Mouse (Mus musculus): ENCODE measurements around the gene Ankmy1. TPM values are rescaled to one million over a fixed set of nuclear protein-coding genes. Genes with fewer than 3 reads are reported as not detected.

Gene Ankmy1
- polyA plus RNA-seq, 1 experiment from 2014 or later, result 1.2 TPM

DNA sequence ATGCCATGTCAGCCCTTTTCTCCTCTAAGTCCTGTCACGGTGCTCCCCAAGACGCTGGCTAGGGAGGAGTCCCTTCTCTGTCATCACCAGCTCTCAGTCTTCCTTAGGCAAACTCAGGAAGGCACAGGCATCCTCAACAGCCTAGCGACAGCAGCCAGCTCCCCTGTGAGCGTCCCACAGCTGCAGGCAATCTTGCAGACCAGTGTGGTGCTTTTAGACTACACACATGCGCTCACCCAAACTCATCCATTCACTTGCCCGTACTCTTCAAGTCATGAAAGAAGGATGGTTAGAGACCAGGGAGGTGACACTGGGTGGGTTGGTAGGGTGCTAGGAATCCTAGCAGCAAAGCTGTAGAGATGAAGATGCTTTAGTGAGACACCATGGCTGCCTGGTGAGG is 41.2 kb downstream of the Ankmy1 start:
- H3K9ac ChIP-seq, result no peak overlapping the region
- no peak overlapping the region for H3K4me2 ChIP-seq (replicated peaks)
- no peaks in the 10 kb centered on the region for H3K27me3 ChIP-seq (ENCODE audit: control insufficient read depth, insufficient read depth, low read length)
- H3K4me1 ChIP-seq (replicated peaks; ENCODE audit: control insufficient read depth, insufficient read depth, low read length), result 0 out of 2 replicates have a peak, but pooled peaks cover 6% of the 10 kb centered on the region
- H3K9me3 ChIP-seq (ENCODE audit: control insufficient read depth, low read length), result no peaks in the 10 kb centered on the region
- H3K36me3 ChIP-seq (replicated peaks; ENCODE audit: control insufficient read depth, insufficient read depth), result peaks cover 39% of the 10 kb centered on the region
- WGBS, result 74% methylated on average over 6 of the region's 6 CpGs
- no peak overlapping the region for H3K27ac ChIP-seq
- no peak for DNase-seq (ENCODE audit: low spot score)
- ATAC-seq (ENCODE audit: low FRiP score), result no peak
- H3K4me3 ChIP-seq (replicated peaks; ENCODE audit: low read length), result no peak overlapping the region

GRCm38 (mm10) chr1:92852450-92852849 is 50.3 kb downstream of the Ankmy1 start:
- ATAC-seq (ENCODE audit: low FRiP score), result no peak
- no peak overlapping the region for H3K4me3 ChIP-seq (replicated peaks; ENCODE audit: low read length)
- H3K36me3 ChIP-seq (replicated peaks; ENCODE audit: control insufficient read depth, insufficient read depth), result peaks cover 54% of the 10 kb centered on the region
- peaks cover 31% of the 10 kb centered on the region for H3K4me1 ChIP-seq (replicated peaks; ENCODE audit: control insufficient read depth, insufficient read depth, low read length)
- WGBS, result 82% methylated on average over 2 of the region's 2 CpGs
- no peaks in the 10 kb centered on the region for H3K27me3 ChIP-seq (ENCODE audit: control insufficient read depth, insufficient read depth, low read length)
- H3K27ac ChIP-seq, result no peak overlapping the region
- no peak for DNase-seq (ENCODE audit: low spot score)
- no peak overlapping the region for H3K9ac ChIP-seq
- H3K9me3 ChIP-seq (ENCODE audit: control insufficient read depth, low read length), result no peaks in the 10 kb centered on the region
- H3K4me2 ChIP-seq (replicated peaks), result no peak overlapping the region

DNA sequence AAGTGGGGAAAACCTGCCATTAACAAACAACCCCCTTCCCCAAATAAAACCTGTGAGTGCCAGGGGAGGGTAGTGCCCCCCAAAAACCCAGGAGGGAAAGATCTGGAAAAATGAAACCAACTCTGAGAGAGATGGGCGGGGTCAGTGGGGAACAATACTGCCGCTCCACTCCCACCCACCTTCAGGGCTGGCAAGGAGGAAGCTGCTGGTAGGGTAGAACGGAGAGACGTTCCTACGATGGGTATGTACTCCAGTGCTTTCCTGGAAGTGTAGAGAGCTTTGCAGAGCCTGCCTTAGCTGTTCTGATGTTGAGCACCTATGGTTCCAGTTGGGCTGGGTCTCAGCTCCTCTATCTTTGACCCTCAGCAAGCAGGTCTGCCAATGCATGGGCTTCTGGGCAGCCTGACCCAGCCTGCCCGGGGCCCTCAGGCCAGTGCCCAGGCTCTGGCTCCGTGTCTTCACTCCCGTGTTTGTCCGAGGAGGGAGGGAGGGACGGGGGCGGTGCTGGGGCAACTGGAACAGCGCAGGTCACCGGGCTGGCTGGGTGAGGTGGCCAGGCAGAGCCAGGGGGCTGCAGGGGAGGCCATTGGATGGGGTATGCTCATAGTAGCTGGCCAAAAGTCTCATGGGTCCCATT is 52.6 kb downstream of the Ankmy1 start:
- H3K4me3 ChIP-seq (replicated peaks; ENCODE audit: low read length), result peak overlapping the region; percentile 55
- 57% methylated on average over 13 of the region's 13 CpGs for WGBS
- no peaks in the 10 kb centered on the region for H3K27me3 ChIP-seq (ENCODE audit: control insufficient read depth, insufficient read depth, low read length)
- H3K9me3 ChIP-seq (ENCODE audit: control insufficient read depth, low read length), result no peaks in the 10 kb centered on the region
- H3K4me1 ChIP-seq (replicated peaks; ENCODE audit: control insufficient read depth, insufficient read depth, low read length), result peaks cover 38% of the 10 kb centered on the region
- H3K27ac ChIP-seq, result peak overlapping the region; percentile 93
- peak overlapping the region; percentile 87 for H3K4me2 ChIP-seq (replicated peaks)
- peaks cover 30% of the 10 kb centered on the region for H3K36me3 ChIP-seq (replicated peaks; ENCODE audit: control insufficient read depth, insufficient read depth)
- DNase-seq (ENCODE audit: low spot score), result no peak
- peak overlapping the region; percentile 82 for H3K9ac ChIP-seq
- ATAC-seq (ENCODE audit: low FRiP score), result no peak

DNA sequence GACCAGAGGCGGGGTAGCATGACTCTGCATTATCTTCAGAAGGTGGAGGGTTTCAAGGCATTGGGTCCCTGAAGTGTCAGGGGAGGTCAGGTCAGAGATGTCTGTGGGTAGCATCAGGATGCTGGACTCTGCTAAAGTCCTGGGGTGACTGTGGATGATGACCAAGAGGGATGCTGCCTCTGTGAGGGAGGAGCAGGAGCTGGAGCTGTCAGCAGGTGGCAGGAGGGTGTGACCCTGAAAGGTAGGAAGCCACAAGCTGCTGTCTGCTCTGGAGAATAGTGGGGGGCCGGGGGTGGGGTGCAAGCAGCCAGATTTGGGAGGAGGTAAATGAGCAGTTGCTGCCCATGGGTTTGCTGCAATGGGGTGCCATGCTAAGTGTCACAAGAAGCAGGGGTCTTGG is 53.2 kb downstream of the Ankmy1 start:
- 62% methylated on average over 2 of the region's 2 CpGs for WGBS
- H3K27me3 ChIP-seq (ENCODE audit: control insufficient read depth, insufficient read depth, low read length), result no peaks in the 10 kb centered on the region
- H3K9me3 ChIP-seq (ENCODE audit: control insufficient read depth, low read length), result no peaks in the 10 kb centered on the region
- H3K36me3 ChIP-seq (replicated peaks; ENCODE audit: control insufficient read depth, insufficient read depth), result peaks cover 24% of the 10 kb centered on the region
- peaks cover 38% of the 10 kb centered on the region for H3K4me1 ChIP-seq (replicated peaks; ENCODE audit: control insufficient read depth, insufficient read depth, low read length)
- H3K4me2 ChIP-seq (replicated peaks), result peak overlapping the region; percentile 87
- peak; percentile 64 for DNase-seq (ENCODE audit: low spot score)
- peak overlapping the region; percentile 93 for H3K27ac ChIP-seq
- H3K4me3 ChIP-seq (replicated peaks; ENCODE audit: low read length), result peak overlapping the region; percentile 55
- H3K9ac ChIP-seq, result peak overlapping the region; percentile 82
- no peak for ATAC-seq (ENCODE audit: low FRiP score)

- DNase-seq (ENCODE audit: low spot score), result peak; percentile 76
- peak overlapping the region; percentile 93 for H3K27ac ChIP-seq
- H3K4me1 ChIP-seq (replicated peaks; ENCODE audit: control insufficient read depth, insufficient read depth, low read length), result peaks cover 38% of the 10 kb centered on the region
- H3K27me3 ChIP-seq (ENCODE audit: control insufficient read depth, insufficient read depth, low read length), result no peaks in the 10 kb centered on the region
- no peaks in the 10 kb centered on the region for H3K9me3 ChIP-seq (ENCODE audit: control insufficient read depth, low read length)
- H3K36me3 ChIP-seq (replicated peaks; ENCODE audit: control insufficient read depth, insufficient read depth), result peaks cover 11% of the 10 kb centered on the region
- H3K4me2 ChIP-seq (replicated peaks), result peak overlapping the region; percentile 87
- 4% methylated on average over 41 of the region's 41 CpGs for WGBS
- peak overlapping the region; percentile 82 for H3K9ac ChIP-seq
- peak; percentile 88 for ATAC-seq (ENCODE audit: low FRiP score)
- peak overlapping the region; percentile 55 for H3K4me3 ChIP-seq (replicated peaks; ENCODE audit: low read length)
Measured at GRCm38 (mm10) chr1:92847873-92848839, 54.5 kb downstream of the Ankmy1 start.

- Histone ChIP-seq H3K36me3 (replicated peaks; ENCODE audit: control insufficient read depth, insufficient read depth) (peaks cover under 1% of the 10 kb centered on the region; the same call in 1 of the 2 replicates), H3K9me3 (ENCODE audit: control insufficient read depth, low read length) (no peaks in the 10 kb centered on the region), H3K4me1 (replicated peaks; ENCODE audit: control insufficient read depth, insufficient read depth, low read length) (peaks cover 32% of the 10 kb centered on the region), H3K4me2 (replicated peaks) (no peak overlapping the region), H3K4me3 (replicated peaks; ENCODE audit: low read length) (no peak overlapping the region), H3K9ac (no peak overlapping the region), H3K27me3 (ENCODE audit: control insufficient read depth, insufficient read depth, low read length) (no peaks in the 10 kb centered on the region), H3K27ac (no peak overlapping the region)
- no peak for ATAC-seq (ENCODE audit: low FRiP score)
- DNase-seq (ENCODE audit: low spot score), result no peak
- 79% methylated on average over 7 of the region's 7 CpGs for WGBS
Measured at GRCm38 (mm10) chr1:92845889-92846288, 56.8 kb downstream of the Ankmy1 start.

- Histone ChIP-seq H3K9me3 (ENCODE audit: control insufficient read depth, low read length) (no peaks in the 10 kb centered on the region), H3K27me3 (ENCODE audit: control insufficient read depth, insufficient read depth, low read length) (no peaks in the 10 kb centered on the region), H3K4me2 (replicated peaks) (no peak overlapping the region), H3K4me1 (replicated peaks; ENCODE audit: control insufficient read depth, insufficient read depth, low read length) (peaks cover 8% of the 10 kb centered on the region), H3K4me3 (replicated peaks; ENCODE audit: low read length) (no peak overlapping the region), H3K9ac (no peak overlapping the region), H3K36me3 (replicated peaks; ENCODE audit: control insufficient read depth, insufficient read depth) (no peaks in the 10 kb centered on the region), H3K27ac (no peak overlapping the region)
- WGBS, result 75% methylated on average over 3 of the region's 3 CpGs
- ATAC-seq (ENCODE audit: low FRiP score), result no peak
- DNase-seq (ENCODE audit: low spot score), result no peak
Measured at GRCm38 (mm10) chr1:92841427-92841826, 61.3 kb downstream of the Ankmy1 start.

DNA sequence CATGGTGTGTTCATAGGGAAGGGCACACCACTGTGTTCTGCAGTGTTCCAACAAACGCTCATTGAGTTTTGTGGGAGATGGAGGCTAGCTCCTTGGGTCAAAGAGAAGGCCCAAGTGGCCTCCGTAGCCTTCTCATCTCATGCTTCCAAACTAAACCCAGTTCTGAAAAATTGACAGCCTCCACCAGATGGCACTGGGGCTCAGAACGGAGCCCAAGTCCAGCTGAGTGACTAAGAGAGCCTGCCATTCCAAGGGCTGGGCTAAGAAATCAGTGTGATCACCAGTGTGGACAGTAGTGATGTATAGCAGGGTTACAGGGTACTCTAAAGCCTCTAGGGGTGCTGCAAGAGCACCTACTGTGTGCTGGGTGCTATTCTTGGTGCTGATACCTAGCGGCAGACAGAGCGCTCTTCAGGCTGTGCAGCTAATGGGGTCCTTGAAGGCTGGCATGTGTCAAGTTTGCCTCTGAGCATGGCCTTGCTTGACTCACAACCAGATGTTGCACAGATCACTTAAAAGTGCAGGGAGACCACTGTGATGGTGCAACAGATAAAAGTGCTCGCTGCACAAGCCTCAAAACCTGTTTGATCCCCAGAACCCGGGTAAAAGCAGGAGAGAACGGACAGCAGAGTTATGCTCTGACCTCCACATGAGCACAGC is 62.3 kb downstream of the Ankmy1 start:
- no peaks in the 10 kb centered on the region for H3K9me3 ChIP-seq (ENCODE audit: control insufficient read depth, low read length)
- 82% methylated on average over 8 of the region's 8 CpGs for WGBS
- DNase-seq (ENCODE audit: low spot score), result peak; percentile 59
- 0 out of 2 replicates have a peak, but pooled peaks cover 3% of the 10 kb centered on the region for H3K36me3 ChIP-seq (replicated peaks; ENCODE audit: control insufficient read depth, insufficient read depth)
- H3K4me3 ChIP-seq (replicated peaks; ENCODE audit: low read length), result no peak overlapping the region
- H3K27ac ChIP-seq, result no peak overlapping the region
- no peak overlapping the region for H3K4me2 ChIP-seq (replicated peaks)
- peaks cover 8% of the 10 kb centered on the region for H3K4me1 ChIP-seq (replicated peaks; ENCODE audit: control insufficient read depth, insufficient read depth, low read length)
- H3K27me3 ChIP-seq (ENCODE audit: control insufficient read depth, insufficient read depth, low read length), result no peaks in the 10 kb centered on the region
- H3K9ac ChIP-seq, result no peak overlapping the region
- no peak for ATAC-seq (ENCODE audit: low FRiP score)

GRCm38 (mm10) chr1:92839211-92839610 is 63.5 kb downstream of the Ankmy1 start:
- no peak overlapping the region for H3K9ac ChIP-seq
- WGBS, result 75% methylated on average over 7 of the region's 7 CpGs
- no peaks in the 10 kb centered on the region for H3K9me3 ChIP-seq (ENCODE audit: control insufficient read depth, low read length)
- no peak for ATAC-seq (ENCODE audit: low FRiP score)
- H3K36me3 ChIP-seq (replicated peaks; ENCODE audit: control insufficient read depth, insufficient read depth), result 0 out of 2 replicates have a peak, but pooled peaks cover 6% of the 10 kb centered on the region
- no peak overlapping the region for H3K4me2 ChIP-seq (replicated peaks)
- H3K27me3 ChIP-seq (ENCODE audit: control insufficient read depth, insufficient read depth, low read length), result no peaks in the 10 kb centered on the region
- H3K27ac ChIP-seq, result no peak overlapping the region
- no peak for DNase-seq (ENCODE audit: low spot score)
- H3K4me3 ChIP-seq (replicated peaks; ENCODE audit: low read length), result no peak overlapping the region
- peaks cover 19% of the 10 kb centered on the region for H3K4me1 ChIP-seq (replicated peaks; ENCODE audit: control insufficient read depth, insufficient read depth, low read length)

Data from hindbrain, embryonic 14.5 days (tissue).